Mouse (Mus musculus) liver, embryonic 14.5 days (tissue): ENCODE data around the gene Cdc37.

ENCODE experiments used
- CTCF ChIP-seq: IDR thresholded peaks from 2 replicates; pipeline ENCODE4 v1.5.1; 2016; ENCODE audit warnings: antibody characterized with exemption, low read depth, control low read depth
- EP300 ChIP-seq: IDR thresholded peaks from 2 replicates; pipeline ENCODE4 v1.6.1; 2016; ENCODE audit warnings: antibody characterized with exemption, low read depth

GRCm38 (mm10) chr9:21091707-21092320 is 58.0 kb downstream of the Cdc37 start, which contains the start of the genes Gm38431 and Raver1:
- TF ChIP-seq CTCF: no peak
- no peak; the same call in 1 of the 2 replicates for TF ChIP-seq EP300
